Mouse (Mus musculus): ENCODE data around the gene Clpx.
"Not testable (repeated sequence)": the region's sequence is repeated elsewhere in the genome, so short reads cannot be mapped to it uniquely, and the experiment has no call there.

Gene Clpx

DNA sequence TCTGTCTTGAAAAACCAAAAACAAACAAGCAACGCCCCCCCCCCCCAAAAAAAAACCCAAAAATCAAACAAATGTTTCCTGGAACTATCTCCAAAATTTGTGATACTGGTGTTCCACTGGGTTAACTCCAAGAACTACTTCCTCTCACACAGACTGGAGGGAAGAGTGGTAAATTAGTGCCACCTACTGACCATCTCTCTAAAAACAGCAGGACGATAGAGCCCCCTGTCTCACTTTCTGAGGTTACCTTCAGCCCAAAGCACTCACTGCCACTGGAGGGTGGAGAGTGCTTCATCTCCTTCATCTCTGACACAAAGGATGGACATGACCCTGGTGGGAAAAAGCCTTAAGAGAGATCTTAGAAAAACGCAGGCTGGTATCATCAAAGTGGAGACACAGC lies 10.8 kb upstream of the Clpx start:
- in situ Hi-C loops (cut with MboI; ENCODE audit: low pct_unique_long_range_greater_than_20kb in 1 of 2, low sequenced_read_pairs in 2 of 2, unreplicated experiment in 1 of 2), result no loop called here

DNA sequence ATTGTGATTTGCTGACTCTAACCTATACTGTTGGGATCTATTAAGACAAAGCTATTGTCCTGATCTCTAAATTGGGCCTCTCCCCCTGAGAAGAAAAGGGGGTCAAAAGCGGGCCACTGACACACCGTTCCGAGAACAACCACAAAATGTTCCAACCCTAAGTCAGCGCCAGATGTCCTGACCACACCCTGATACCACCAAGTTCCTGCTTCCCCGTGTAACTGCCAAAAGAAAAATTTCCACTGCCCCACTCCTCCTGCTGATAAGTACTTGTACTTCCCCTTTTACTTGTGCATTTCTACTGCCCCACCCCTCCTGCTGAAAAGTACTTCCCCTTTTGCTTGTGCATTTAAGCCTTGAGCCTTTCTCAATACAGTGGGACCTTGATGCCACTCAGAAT lies 5.8 kb upstream of the Clpx start:
- in situ Hi-C loops (cut with MboI; ENCODE audit: low pct_unique_long_range_greater_than_20kb in 1 of 2, low sequenced_read_pairs in 2 of 2, unreplicated experiment in 1 of 2), result not testable (repeated sequence)

DNA sequence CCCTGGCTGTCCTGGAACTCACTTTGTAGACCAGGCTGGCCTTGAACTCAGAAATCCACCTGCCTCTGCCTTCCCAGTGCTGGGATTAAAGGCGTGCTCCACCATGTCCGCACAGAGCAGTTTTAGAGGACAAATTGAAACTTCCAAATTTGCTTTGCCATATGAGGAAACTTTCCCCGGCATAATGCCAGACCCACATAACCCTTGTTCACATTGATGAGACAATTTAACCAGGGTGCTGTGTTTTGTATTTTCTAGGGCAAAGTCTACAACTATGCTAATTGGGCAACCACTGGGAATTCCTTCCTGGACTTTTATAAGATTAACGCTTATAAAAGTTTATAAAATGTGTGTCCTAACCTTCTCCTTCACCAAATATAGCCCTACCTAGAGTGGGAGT lies 4.1 kb upstream of the Clpx start:
- in situ Hi-C loops (cut with MboI; ENCODE audit: low pct_unique_long_range_greater_than_20kb in 1 of 2, low sequenced_read_pairs in 2 of 2, unreplicated experiment in 1 of 2), result no loop called here

DNA sequence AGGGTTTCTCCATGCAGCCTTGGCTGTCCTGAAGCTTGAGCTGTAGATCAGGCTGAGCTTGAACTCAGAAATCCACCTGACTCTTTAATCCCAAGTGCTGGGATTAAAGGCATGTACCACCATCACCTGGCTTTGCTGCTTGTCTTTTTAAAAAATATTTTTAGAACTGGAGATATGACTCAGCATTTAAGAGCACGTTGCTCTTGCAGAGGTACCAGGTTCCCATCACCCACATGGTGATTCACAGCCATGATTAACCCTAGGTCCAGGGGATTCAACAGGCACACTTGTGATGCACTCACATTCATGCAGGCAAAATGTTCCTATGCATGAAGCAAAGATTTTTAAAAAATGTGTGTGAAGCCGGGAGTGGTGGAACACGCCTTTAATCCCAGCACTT lies 1.6 kb upstream of the Clpx start:
- in situ Hi-C loops (cut with MboI; ENCODE audit: low pct_unique_long_range_greater_than_20kb in 1 of 2, low sequenced_read_pairs in 2 of 2, unreplicated experiment in 1 of 2), result no loop called here

DNA sequence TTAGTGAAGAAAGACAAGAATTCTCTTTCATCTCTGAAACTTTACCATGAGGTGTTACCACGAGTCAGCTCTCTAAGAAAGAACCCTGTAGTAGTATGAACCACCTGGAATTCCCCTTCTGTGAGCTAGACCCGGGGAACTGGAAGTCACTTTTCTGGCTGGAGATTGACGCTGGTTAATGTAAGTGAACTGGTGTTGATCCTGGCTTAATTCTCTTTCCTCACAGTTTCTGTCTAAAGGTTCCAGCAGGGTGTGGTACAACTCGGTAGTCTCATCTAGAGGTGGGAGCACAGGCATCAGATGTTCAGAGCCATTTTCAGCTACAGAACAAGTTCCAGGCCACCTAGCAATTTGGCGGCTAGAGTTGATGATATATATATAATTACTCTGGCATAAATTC lies 941 bp upstream of the Clpx start:
- in situ Hi-C loops (cut with MboI; ENCODE audit: low pct_unique_long_range_greater_than_20kb in 1 of 2, low sequenced_read_pairs in 2 of 2, unreplicated experiment in 1 of 2), result no loop called here

DNA sequence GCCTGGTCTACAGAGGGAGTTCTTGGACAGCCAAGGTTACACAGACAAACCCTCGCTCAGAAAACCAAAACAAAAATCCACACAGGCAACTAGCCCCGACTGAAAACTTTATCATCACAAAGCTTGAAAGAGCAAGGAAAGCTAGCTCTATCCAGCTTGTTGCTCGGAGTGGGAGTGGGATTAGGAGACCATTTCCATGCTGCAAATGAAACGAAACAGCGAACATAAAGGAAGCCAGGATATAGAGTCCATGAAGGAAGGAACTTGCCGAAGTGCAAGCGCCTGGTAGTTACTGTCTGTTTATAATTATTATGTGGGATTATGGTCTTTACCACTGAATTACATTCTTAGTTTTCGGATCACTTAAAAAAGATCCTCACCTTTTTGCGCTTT lies 484 bp upstream of the Clpx start:
- in situ Hi-C loops (cut with MboI; ENCODE audit: low pct_unique_long_range_greater_than_20kb in 1 of 2, low sequenced_read_pairs in 2 of 2, unreplicated experiment in 1 of 2), result no loop called here

DNA sequence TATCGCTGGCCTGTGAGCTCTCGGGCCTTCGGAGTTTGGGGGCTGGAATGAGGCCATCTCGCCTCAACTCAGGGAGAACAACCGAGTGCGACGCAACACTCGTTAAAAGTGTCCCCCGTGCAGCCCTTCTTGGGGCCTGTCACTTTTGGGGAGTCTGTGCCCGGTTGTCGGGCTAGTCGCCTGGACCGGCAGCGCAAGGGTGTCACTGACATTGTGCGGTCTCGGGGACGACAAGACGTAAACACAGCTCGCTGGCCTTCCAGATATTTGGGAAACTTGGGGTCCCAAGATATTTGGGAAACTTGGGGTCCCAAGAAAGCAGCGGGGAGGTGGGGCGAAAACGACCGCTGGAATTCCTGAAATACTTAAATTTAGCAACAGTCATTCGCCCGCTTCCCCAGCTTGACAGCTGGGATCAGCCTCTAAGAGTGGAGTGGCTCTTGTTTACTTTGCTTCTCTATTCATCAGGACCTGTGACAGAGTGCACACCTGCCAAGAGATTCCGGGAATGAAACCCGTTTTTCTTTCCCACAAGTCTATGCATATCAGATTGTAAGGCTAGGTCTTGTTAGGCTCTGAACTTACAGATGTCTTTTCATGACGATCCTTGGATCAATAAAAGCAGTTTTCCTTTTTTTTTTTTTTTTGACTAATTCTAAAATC lies 787 bp downstream of the Clpx start:
- in situ Hi-C loops (cut with MboI; ENCODE audit: low pct_unique_long_range_greater_than_20kb in 1 of 2, low sequenced_read_pairs in 2 of 2, unreplicated experiment in 1 of 2), result no loop called here

DNA sequence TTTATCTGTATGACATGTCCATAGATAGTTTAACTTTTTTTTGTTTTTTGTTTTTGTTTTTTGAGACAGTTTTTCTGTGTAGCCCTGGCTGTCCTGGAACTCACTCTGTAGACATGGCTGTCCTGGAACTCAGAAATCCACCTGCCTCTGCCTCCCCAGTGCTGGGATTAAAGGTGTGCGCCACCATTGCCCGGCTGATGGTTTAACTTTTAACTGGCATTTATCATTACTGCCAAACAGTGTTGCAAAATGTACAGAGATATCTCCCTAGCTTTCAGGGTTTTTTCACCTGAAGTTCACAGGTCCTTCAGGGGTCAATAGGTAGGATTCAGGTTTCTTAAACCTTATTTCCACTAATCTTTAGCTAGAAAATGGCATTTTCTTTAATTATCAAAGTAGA lies 3.0 kb downstream of the Clpx start:
- in situ Hi-C loops (cut with MboI; ENCODE audit: low pct_unique_long_range_greater_than_20kb in 1 of 2, low sequenced_read_pairs in 2 of 2, unreplicated experiment in 1 of 2), result no loop called here

DNA sequence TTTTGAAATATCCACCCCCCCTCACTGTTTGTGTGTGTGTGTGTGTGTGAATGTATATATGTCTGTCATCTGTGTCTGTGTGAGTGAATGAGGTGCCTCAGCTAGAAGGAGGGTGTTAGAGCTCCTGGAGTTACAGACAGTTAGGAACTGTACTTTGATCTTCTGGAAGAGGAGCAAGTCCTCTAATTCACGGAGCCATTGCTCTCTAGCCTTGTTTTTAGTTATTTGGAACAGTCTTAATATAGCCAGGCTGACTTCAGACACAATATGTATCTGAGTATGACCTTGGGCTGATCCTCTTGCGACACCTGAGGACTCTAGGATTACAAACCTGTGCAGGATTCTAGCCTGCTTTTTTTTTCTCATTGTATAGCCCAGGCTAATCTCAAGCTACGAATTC lies 4.7 kb downstream of the Clpx start:
- in situ Hi-C loops (cut with MboI; ENCODE audit: low pct_unique_long_range_greater_than_20kb in 1 of 2, low sequenced_read_pairs in 2 of 2, unreplicated experiment in 1 of 2), result no loop called here

DNA sequence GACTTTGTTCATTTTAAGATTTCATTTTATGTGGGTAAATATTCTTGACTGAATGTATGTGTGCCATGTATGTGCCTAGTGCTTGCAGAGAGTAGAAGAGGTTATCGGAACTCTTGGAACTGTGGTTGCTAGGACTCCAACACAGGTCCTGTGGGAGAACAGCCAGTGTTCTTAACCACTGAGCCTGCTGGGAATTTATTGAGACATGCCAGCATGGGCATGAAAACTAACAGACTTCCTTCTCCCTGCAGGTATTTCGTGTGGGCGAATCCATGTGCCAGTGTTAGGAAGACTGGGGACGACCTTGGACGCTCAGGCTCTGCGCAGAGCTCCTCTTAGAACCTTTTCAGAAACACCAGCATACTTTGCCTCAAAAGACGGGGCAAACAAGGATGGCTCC lies 5.6 kb downstream of the Clpx start:
- in situ Hi-C loops (cut with MboI; ENCODE audit: low pct_unique_long_range_greater_than_20kb in 1 of 2, low sequenced_read_pairs in 2 of 2, unreplicated experiment in 1 of 2), result no loop called here

DNA sequence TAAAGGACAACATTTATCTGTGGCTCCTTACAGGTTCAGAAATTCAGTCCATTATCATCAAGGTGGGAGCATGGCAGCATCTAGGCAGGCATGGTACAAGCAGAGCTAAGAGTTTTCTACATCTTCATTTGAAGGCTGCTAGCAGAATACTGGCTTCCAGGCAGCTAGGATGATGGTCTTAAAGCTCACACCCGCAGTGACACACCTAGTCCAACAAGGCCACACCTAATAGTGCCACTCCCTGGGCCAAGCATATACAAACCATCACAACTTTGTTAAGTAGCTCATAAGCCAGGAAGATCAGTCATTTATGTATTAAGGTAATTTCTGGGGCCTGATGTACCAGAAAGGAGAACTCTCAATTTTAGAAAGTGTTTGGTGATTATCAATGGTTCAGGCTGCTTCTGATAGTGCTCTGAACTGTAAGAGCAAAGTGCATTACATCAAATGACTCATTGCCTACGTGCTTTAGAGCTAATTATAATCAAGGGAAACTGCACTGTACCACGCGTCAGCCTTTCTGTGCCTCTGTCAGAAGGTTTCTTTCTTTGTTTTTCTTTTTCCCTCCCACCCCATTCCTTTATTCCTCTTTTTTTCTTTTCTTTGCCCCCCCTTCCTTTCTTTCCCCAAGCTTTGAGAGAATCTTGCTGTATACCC lies 8.4 kb downstream of the Clpx start:
- in situ Hi-C loops (cut with MboI; ENCODE audit: low pct_unique_long_range_greater_than_20kb in 1 of 2, low sequenced_read_pairs in 2 of 2, unreplicated experiment in 1 of 2), result no loop called here

DNA sequence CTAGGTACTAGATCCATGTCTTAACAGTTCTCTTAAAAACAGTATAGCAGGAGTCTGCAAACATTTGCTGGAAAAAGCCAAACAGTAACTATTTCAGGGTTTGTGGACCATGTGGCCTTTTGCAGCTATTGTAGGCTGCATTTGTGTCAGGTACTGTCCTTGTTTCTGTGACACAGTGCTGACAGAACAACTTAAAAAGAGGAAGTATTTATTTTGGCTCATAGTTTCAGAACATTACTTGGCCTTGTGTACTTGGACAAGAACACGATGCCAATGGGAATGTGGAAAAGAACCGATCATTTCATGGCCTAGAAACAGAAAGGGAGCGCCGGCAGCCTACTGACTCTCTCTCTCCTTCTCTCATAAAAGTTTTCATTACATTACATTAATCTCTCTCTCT lies 9.5 kb downstream of the Clpx start:
- in situ Hi-C loops (cut with MboI; ENCODE audit: low pct_unique_long_range_greater_than_20kb in 1 of 2, low sequenced_read_pairs in 2 of 2, unreplicated experiment in 1 of 2), result no loop called here

DNA sequence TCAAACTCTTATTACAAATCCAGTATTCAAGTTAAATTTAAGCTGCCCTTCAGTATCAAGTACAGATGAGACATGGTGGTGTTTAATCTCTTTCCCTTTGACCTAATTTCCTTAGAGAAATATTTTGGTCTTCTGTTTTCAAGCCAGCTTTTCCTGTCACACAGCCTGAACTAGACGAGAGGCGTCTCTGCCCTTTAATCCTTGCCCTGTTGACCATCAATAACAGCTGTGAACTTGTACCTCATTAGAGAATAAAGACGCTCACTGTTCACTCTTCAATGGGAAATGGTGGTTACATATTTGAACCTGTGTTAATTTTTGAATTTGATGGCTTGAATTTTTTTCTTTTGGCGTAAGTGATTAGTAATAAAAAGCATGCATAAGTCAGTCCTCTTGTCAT lies 10.2 kb downstream of the Clpx start:
- in situ Hi-C loops (cut with MboI; ENCODE audit: low pct_unique_long_range_greater_than_20kb in 1 of 2, low sequenced_read_pairs in 2 of 2, unreplicated experiment in 1 of 2), result no loop called here

DNA sequence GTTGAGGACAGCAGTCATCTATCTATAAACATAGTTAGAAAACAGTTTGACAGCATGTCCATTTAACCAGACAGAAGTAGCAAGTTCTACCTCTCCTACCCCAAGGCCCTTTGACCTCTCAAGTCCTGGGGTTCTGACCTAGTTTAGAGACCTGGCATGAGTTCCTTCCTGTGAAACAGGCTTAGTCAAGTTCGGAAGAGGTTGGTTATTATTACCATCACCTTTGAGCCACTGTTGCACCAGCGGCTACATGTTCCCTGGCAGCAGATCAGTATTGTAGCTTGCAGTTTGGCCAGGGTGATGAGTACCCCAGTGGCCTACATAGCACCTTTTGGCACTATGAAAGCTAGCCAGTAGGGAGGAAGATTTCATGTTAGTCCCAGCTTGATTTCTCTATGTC lies 12.6 kb downstream of the Clpx start:
- in situ Hi-C loops (cut with MboI; ENCODE audit: low pct_unique_long_range_greater_than_20kb in 1 of 2, low sequenced_read_pairs in 2 of 2, unreplicated experiment in 1 of 2), result no loop called here

DNA sequence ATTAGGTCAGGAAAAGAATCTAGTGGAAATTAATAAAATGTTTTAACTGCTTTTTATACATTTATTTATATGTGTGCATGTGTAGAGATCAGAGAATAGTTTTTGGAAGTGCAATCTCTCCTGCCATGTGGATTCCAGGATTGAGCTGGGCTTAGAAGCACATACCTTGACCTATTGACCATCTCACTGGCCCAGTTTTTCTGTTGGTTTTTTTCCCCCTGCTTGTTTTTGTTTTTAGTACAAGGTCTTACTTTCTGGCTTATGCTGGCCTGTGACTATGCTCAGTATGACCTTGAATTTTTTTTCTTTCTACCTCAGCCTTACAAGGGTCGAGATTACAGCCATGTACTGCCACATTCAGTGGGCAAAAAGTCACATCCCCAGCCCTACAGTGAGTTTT lies 14.0 kb downstream of the Clpx start:
- in situ Hi-C loops (cut with MboI; ENCODE audit: low pct_unique_long_range_greater_than_20kb in 1 of 2, low sequenced_read_pairs in 2 of 2, unreplicated experiment in 1 of 2), result no loop called here

DNA sequence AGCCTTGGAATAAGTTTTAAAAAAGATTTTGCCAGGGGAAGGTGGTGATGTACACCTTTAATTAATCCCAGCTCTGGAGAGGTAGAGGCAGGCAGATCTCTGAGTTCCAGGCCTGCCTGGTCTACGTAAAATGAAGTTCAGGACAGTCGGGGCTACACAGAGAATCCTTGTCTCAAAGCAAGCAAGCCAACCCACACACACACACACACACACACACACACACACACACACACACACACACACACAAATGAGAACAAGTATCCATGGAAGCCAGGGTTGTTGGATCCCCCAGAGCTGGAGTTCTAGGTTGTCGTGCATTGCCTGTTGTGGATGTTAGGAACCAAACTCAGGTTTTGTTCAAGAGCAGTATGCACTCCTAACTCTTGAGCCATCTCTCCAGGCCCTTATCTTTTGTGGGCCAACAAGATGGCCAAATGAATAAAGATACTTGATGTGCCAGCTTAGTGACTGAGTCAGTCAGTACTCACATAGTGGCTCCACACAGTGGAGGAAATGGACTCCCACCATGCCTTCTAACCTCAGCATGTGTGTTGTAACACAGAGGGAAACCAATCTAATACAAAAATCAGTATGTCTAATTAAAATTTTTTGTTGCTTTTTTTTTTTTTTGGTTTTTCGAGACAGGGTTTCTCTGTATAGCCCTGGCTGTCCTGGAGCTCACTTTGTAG lies 18.8 kb downstream of the Clpx start:
- in situ Hi-C loops (cut with MboI; ENCODE audit: low pct_unique_long_range_greater_than_20kb in 1 of 2, low sequenced_read_pairs in 2 of 2, unreplicated experiment in 1 of 2), result no loop called here

DNA sequence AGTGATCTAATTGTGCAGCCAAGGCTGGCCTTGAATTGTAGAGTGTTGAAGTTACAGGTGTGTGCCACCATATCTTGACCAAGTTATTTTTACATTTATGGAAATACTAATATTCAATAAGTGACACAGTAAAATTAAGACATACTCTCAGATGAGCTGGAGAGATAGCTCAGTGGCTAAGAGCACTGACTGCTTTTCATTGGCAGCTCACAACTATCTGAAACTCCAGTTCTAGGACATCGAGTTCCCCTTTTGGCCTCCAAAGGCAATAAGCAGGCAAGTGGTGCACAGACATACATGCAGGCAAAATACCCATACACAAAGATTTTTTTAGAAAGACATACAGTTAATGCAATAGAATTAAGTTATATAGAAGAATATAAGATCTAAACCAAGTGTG lies 19.8 kb downstream of the Clpx start:
- in situ Hi-C loops (cut with MboI; ENCODE audit: low pct_unique_long_range_greater_than_20kb in 1 of 2, low sequenced_read_pairs in 2 of 2, unreplicated experiment in 1 of 2), result no loop called here

DNA sequence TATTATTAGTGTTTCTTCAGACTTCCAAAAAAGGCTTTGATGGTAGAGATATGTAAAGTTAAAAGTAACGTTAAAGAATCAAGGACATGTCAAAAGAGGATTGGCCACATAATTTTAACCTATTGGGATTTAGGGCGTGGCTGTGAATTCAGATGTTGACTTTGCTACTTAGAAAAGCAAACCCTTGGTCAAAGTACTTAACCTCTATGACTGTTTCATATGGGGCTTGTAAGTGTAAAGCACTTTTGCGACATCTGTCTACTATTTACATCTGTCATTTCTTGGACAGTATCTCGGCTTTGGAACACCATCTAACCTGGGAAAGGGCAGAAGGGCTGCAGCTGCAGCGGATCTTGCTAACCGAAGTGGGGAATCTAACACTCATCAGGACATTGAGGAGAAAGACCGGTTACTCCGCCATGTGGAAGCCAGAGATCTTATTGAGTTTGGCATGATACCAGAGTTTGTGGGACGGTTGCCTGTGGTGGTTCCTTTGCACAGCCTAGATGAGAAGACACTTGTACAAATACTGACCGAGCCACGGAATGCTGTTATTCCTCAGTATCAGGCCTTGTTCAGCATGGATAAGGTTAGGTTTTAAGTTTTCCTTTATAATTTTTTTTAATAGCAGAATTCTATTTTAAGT lies 28.3 kb downstream of the Clpx start:
- in situ Hi-C loops (cut with MboI; ENCODE audit: low pct_unique_long_range_greater_than_20kb in 1 of 2, low sequenced_read_pairs in 2 of 2, unreplicated experiment in 1 of 2), result no loop called here

DNA sequence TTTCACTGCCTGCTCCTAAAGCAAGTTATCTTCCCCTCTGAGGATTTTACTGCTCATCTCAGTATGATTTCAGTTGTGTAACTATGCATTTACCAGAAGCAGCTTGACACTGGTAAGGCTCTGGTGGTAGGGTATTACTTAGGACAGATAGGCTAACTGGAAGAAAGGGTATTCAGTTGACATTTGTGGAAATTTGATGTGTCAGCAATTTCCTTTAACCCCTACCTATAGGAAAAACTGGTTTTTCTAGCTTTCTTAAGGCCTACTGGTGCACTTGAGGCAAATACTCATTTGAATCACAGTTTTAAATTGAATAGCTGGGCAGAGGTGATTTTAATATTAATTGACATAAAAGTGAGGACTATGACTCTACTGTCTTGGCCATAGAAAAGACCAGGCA lies 31.9 kb downstream of the Clpx start:
- in situ Hi-C loops (cut with MboI; ENCODE audit: low pct_unique_long_range_greater_than_20kb in 1 of 2, low sequenced_read_pairs in 2 of 2, unreplicated experiment in 1 of 2), result no loop called here

DNA sequence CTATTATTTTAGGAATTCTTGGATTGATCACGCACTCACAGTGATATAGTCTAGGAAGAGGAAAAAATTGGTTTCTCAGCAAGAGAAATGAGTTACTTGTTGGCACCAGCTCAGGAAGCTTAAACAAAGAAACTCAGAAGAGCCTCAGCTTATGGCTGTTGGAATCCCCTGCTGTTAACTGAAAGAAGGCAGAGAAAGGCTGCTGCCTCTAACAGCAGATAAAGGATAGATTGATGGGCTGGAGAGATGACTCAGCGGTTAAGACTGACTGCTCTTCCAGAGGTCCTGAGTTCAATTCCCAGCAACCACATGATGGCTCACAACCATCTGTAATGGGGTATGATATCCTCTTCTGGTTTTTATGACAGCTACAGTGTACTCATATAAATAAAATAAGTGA lies 33.3 kb downstream of the Clpx start:
- in situ Hi-C loops (cut with MboI; ENCODE audit: low pct_unique_long_range_greater_than_20kb in 1 of 2, low sequenced_read_pairs in 2 of 2, unreplicated experiment in 1 of 2), result no loop called here

All from mouse embryonic stem cell (cell line).